Mouse (Mus musculus) CH12.LX (cell line): ENCODE measurements around the gene Ckap4. TPM values are rescaled to one million over a fixed set of nuclear protein-coding genes. Genes with fewer than 3 reads are reported as not detected.

ENCODE experiments used
- DNase-seq: peaks from one replicate; pipeline ENCODE4 v3.0.0-alpha.2; 2013; ENCODE audit errors: extremely low read depth
- H3K27ac ChIP-seq: 2 replicates; pipeline ENCODE4 v1.5.1; 2012; ENCODE audit warnings: low read depth, mild to moderate bottlenecking, control low read depth, moderate library complexity; ENCODE audit not compliant: insufficient read depth
- H3K27me3 ChIP-seq: replicated peaks from 2 replicates; pipeline ENCODE3; 2012; ENCODE audit warnings: inconsistent platforms
- H3K36me3 ChIP-seq, 2 experiments: replicated peaks in 1 of 2; 2 replicates each; pipeline versions ENCODE3 to v1.6.1; 2012; ENCODE audit warnings: inconsistent platforms in 1 of 2, low read length in 1 of 2, mild to moderate bottlenecking in 1 of 2, mixed read lengths in 1 of 2, moderate library complexity in 1 of 2; ENCODE audit not compliant: control insufficient read depth in 1 of 2, insufficient read depth in 1 of 2
- H3K4me1 ChIP-seq, 2 experiments: 2 replicates each; pipeline ENCODE4 v1.6.1; 2012; ENCODE audit warnings: inconsistent platforms in 1 of 2, moderate library complexity in 1 of 2; ENCODE audit not compliant: insufficient read depth in 2 of 2, control insufficient read depth in 1 of 2
- H3K4me2 ChIP-seq: 2 replicates; pipeline ENCODE4 v1.6.1; 2012; ENCODE audit warnings: low read depth, mild to moderate bottlenecking, control low read depth; ENCODE audit not compliant: poor library complexity, insufficient read depth, severe bottlenecking
- H3K4me3 ChIP-seq, 3 experiments: fragments of 150-350 bp in 1 of 3; sonication (generic) in 1 of 3; replicated peaks in 1 of 3; 2 replicates each; pipeline versions ENCODE3 to v1.5.1; 2011 to 2012; ENCODE audit warnings: low read depth in 2 of 3, low read length in 2 of 3, mild to moderate bottlenecking in 2 of 3, moderate library complexity in 2 of 3, control low read depth in 1 of 3, improper control_type of control experiment in 1 of 3, inconsistent platforms in 1 of 3, mixed read lengths in 1 of 3; ENCODE audit not compliant: poor library complexity in 1 of 3
- H3K79me2 ChIP-seq: replicated peaks from 2 replicates; pipeline ENCODE4 v1.6.1; 2012; ENCODE audit warnings: mild to moderate bottlenecking, moderate library complexity; ENCODE audit not compliant: control insufficient read depth, poor library complexity, insufficient read depth, severe bottlenecking; ENCODE audit errors: extremely low read depth
- H3K9ac ChIP-seq: 2 replicates; pipeline ENCODE4 v1.6.1; 2012; ENCODE audit warnings: low read depth, mild to moderate bottlenecking, control low read depth, moderate library complexity; ENCODE audit not compliant: insufficient read depth
- H3K9me3 ChIP-seq: replicated peaks from 2 replicates; pipeline ENCODE3; 2012; ENCODE audit warnings: low read length, inconsistent platforms, mixed read lengths
- BHLHE40 ChIP-seq: IDR thresholded peaks from 2 replicates; pipeline ENCODE4 v1.6.1; 2011; ENCODE audit warnings: mild to moderate bottlenecking, low read depth, low read length, improper control_type of control experiment
- CTCF ChIP-seq, 2 experiments: IDR thresholded peaks in 1 of 2; conservative IDR thresholded peaks in 1 of 2; 2 replicates each; pipeline ENCODE4 v1.5.1; 2011 to 2012; ENCODE audit warnings: low read depth in 2 of 2, low read length in 2 of 2, improper control_type of control experiment in 1 of 2, inconsistent platforms in 1 of 2, mild to moderate bottlenecking in 1 of 2, moderate library complexity in 1 of 2
- ELF1 ChIP-seq: IDR thresholded peaks from 2 replicates; pipeline ENCODE4 v1.6.1; 2014; ENCODE audit warnings: low read depth, mild to moderate bottlenecking, inconsistent platforms, low read length, improper control_type of control experiment
- EP300 ChIP-seq: IDR thresholded peaks from 2 replicates; pipeline ENCODE4 v1.6.1; 2011; ENCODE audit warnings: low read length, improper control_type of control experiment
- ETS1 ChIP-seq: conservative IDR thresholded peaks from 2 replicates; pipeline ENCODE4 v1.6.1; 2012; ENCODE audit warnings: low read depth, mild to moderate bottlenecking, inconsistent platforms, low read length, improper control_type of control experiment, moderate library complexity
- IRF4 ChIP-seq: IDR thresholded peaks from 2 replicates; pipeline ENCODE4 v1.6.1; 2014; ENCODE audit warnings: low read depth, mild to moderate bottlenecking, inconsistent platforms, low read length, improper control_type of control experiment
- MAX ChIP-seq: IDR thresholded peaks from 2 replicates; pipeline ENCODE4 v1.6.1; 2011; ENCODE audit warnings: low read length, improper control_type of control experiment
- MAZ ChIP-seq: IDR thresholded peaks from 2 replicates; pipeline ENCODE4 v1.6.1; 2012; ENCODE audit warnings: low read depth, mild to moderate bottlenecking, inconsistent platforms, low read length, improper control_type of control experiment, moderate library complexity
- MEF2A ChIP-seq: IDR thresholded peaks from 2 replicates; pipeline ENCODE4 v1.6.1; 2014; ENCODE audit warnings: low read depth, mild to moderate bottlenecking, inconsistent platforms, low read length, improper control_type of control experiment, borderline replicate concordance
- MXI1 ChIP-seq: IDR thresholded peaks from 2 replicates; pipeline ENCODE4 v1.6.1; 2011; ENCODE audit warnings: mild to moderate bottlenecking, low read depth, low read length, improper control_type of control experiment
- POLR2AphosphoS2 ChIP-seq: IDR thresholded peaks from 2 replicates; pipeline ENCODE4 v1.6.1; 2011; ENCODE audit warnings: low read depth, low read length, improper control_type of control experiment
- RAD21 ChIP-seq: IDR thresholded peaks from 2 replicates; pipeline ENCODE4 v1.6.1; 2011; ENCODE audit warnings: low read depth, mild to moderate bottlenecking, low read length, improper control_type of control experiment, moderate library complexity
- RCOR1 ChIP-seq: conservative IDR thresholded peaks from 2 replicates; pipeline ENCODE4 v1.6.1; 2012; ENCODE audit warnings: low read depth, mild to moderate bottlenecking, inconsistent platforms, low read length, improper control_type of control experiment
- SIN3A ChIP-seq: IDR thresholded peaks from 2 replicates; pipeline ENCODE4 v1.6.1; 2012; ENCODE audit warnings: low read length, improper control_type of control experiment, inconsistent platforms
- SMC3 ChIP-seq: IDR thresholded peaks from 2 replicates; pipeline ENCODE4 v1.6.1; 2011; ENCODE audit warnings: low read depth, low read length, improper control_type of control experiment
- USF1 ChIP-seq: IDR thresholded peaks from 2 replicates; pipeline ENCODE4 v1.6.1; 2014; ENCODE audit warnings: low read depth, mild to moderate bottlenecking, inconsistent platforms, low read length, improper control_type of control experiment
- USF2 ChIP-seq: conservative IDR thresholded peaks from 2 replicates; pipeline ENCODE4 v1.6.1; 2011; ENCODE audit warnings: low read depth, low read length, improper control_type of control experiment
- dilution Hi-C: fragments of 300-500 bp; cut with MboI; formaldehyde crosslinking; loops from 2 replicates; pipeline ENCODE4 v1.14.3; 2020; ENCODE audit warnings: low sequenced_read_pairs; ENCODE audit not compliant: extremely low pct_unique_long_range_greater_than_20kb, extremely low pct_ligation_motif_present
- in situ Hi-C: fragments of 300-500 bp; cut with MboI; formaldehyde crosslinking; loops from 3 replicates; pipeline ENCODE4 v1.14.3; 2019; ENCODE audit warnings: low sequenced_read_pairs, low pct_ligation_motif_present, low pct_unique_long_range_greater_than_20kb, mixed read lengths
- polyA plus RNA-seq: library from polyadenylated mRNA; unstranded; fragments of >175 nt; gene quantifications from 2 replicates; pipeline ENCODE4 v1.2.1, GENCODE M21; 2012; ENCODE audit warnings: low read depth; ENCODE audit not compliant: insufficient read length
- total RNA-seq, 2 experiments: library from RNA; depleted of rRNA; stranded (reverse); fragments of 300-350 nt in 1 of 2; fragments of >200 nt in 1 of 2; gene quantifications; 2 replicates each; pipeline ENCODE4 v1.2.3; 2012 to 2014

Gene Ckap4
- total and polyA plus RNA-seq, 3 experiments, result 24.4 to 71.2 (median 35.0) TPM

GRCm38 (mm10) chr10:84514038-84514578, 19.8 kb downstream of the Ckap4 start:
- Histone ChIP-seq H3K9ac (no peak overlapping the region), H3K4me2 (no peak overlapping the region; the same call in 1 of the 2 replicates), H3K36me3 (no peaks in the 10 kb centered on the region), H3K27ac (no peak overlapping the region), H3K79me2 (no peaks in the 10 kb centered on the region), H3K27me3 (no peaks in the 10 kb centered on the region), H3K9me3 (no peaks in the 10 kb centered on the region), H3K4me3 (no peak overlapping the region), H3K4me1 (peaks cover 0 to 11% of the 10 kb centered on the region in 2 experiments; a peak in 2 of 4 replicates)
- DNase-seq, result peak; percentile 57
- in situ Hi-C loops, result loop anchor here (25.0 kb wide), 1 partner anchor 523 kb away; no protein-coding TSS in a partner anchor
- peak; percentile 81 to 85 for TF ChIP-seq CTCF (conservative IDR thresholded peaks at IDR 0.05 in 1 of 2, IDR thresholded peaks at IDR 0.05 in 1 of 2; ENCODE audit: low read depth in 2 of 2, low read length in 2 of 2)
- peak; percentile 62 for TF ChIP-seq RAD21
- TF ChIP-seq ETS1, result no peak
- TF ChIP-seq RCOR1, result no peak
- TF ChIP-seq SMC3, result peak; percentile 62
- no peak for TF ChIP-seq USF2
- dilution Hi-C loops, result no loop called here

- no peaks in the 10 kb centered on the region for H3K9me3 ChIP-seq
- no peaks in the 10 kb centered on the region for H3K27me3 ChIP-seq
- H3K9ac ChIP-seq, result no peak overlapping the region
- no peak overlapping the region for H3K4me3 ChIP-seq
- H3K36me3 ChIP-seq, result no peaks in the 10 kb centered on the region
- no peak overlapping the region for H3K4me2 ChIP-seq
- no peaks in the 10 kb centered on the region for H3K79me2 ChIP-seq
- H3K27ac ChIP-seq, result no peak overlapping the region
- dilution Hi-C loops, result no loop called here
- no peak for DNase-seq
- peaks cover 0 to 9% of the 10 kb centered on the region in 2 experiments; a peak in 2 of 4 replicates for H3K4me1 ChIP-seq
- in situ Hi-C loops, result loop anchor here (25.0 kb wide), 1 partner anchor 525 kb away; no protein-coding TSS in a partner anchor
- TF ChIP-seq CTCF (conservative IDR thresholded peaks at IDR 0.05 in 1 of 2, IDR thresholded peaks at IDR 0.05 in 1 of 2; ENCODE audit: low read depth in 2 of 2, low read length in 2 of 2) (no peak), IRF4 (no peak), USF1 (no peak), RCOR1 (no peak)
These were observed 21.1 kb downstream of the Ckap4 start for GRCm38 (mm10) chr10:84512766-84513165.

- H3K4me3 ChIP-seq, result no peak overlapping the region
- no peak overlapping the region for H3K9ac ChIP-seq
- H3K4me1 ChIP-seq, result no peaks in the 10 kb centered on the region
- TF ChIP-seq BHLHE40 (no peak), MAZ (no peak), POLR2AphosphoS2 (no peak), USF1 (no peak), MXI1 (no peak), MEF2A (no peak), RAD21 (no peak), SIN3A (no peak), SMC3 (no peak), EP300 (no peak), ELF1 (no peak), MAX (no peak)
- in situ Hi-C loops, result loop anchor here (25.0 kb wide), 1 partner anchor 529 kb away; no protein-coding TSS in a partner anchor
- no peak overlapping the region for H3K4me2 ChIP-seq
- H3K9me3 ChIP-seq, result no peaks in the 10 kb centered on the region
- H3K27ac ChIP-seq, result no peak overlapping the region
- no peaks in the 10 kb centered on the region for H3K27me3 ChIP-seq
- dilution Hi-C loops, result no loop called here
- no peak for DNase-seq
- H3K36me3 ChIP-seq, result no peaks in the 10 kb centered on the region
- H3K79me2 ChIP-seq, result no peaks in the 10 kb centered on the region
These were observed 25.3 kb downstream of the Ckap4 start for GRCm38 (mm10) chr10:84508603-84509002.
